Mouse (Mus musculus): ENCODE measurements at regions not wholly inside any gene's neighbourhood (a gene's known extent, or its start where the extent isn't known, plus 50 kb on each side); places are given as distances from the start of the nearest gene placed in this dataset.

DNA sequence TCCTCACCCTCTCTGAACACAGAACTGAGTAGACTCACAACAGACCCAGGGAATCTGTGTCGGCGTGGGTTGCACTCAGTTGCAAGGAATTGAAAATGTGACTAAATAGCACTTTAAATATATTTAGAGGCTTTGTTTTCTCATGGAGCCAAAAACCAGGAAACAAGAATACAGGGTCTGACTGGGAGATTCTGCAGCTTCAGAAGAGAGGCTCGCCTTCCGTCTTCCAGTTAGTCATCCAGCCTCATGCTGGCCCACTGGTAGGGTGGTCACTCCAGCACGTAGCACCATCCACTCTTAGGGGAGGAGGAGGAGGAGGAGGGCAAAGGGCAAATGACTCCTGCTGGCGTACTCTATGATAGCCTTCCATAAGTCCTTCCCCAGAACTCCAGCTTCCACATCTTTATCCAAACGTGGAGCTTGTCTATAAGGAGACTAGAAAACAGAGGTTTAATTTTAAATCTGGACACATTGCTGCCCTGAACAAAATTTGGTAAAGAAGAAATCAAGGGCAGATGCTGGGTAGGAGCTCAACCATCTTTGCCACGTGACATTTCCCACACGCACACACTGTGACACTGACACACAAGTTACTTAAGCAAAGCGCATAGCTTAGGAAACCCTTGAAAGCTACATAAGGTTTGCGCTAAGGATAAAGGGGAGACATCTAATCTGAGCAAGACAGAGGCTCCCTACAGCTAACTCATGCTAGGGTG lies 60.8 kb downstream of the Mis18a start:
- Histone ChIP-seq H3K27me3 (ENCODE audit: insufficient read depth, low read length) (peaks cover 12% of the 10 kb centered on the region; the same call in 1 of the 2 replicates), H3K4me1 (replicated peaks; ENCODE audit: low read depth, low read length) (no peaks in the 10 kb centered on the region), H3K9me3 (ENCODE audit: low read length) (no peaks in the 10 kb centered on the region; the same call in 1 of the 2 replicates), H3K4me3 (replicated peaks; ENCODE audit: low read length) (no peak overlapping the region), H3K36me3 (ENCODE audit: insufficient read depth, low read length) (no peaks in the 10 kb centered on the region)
- TF ChIP-seq NANOG (IDR thresholded peaks at IDR 0.05; ENCODE audit: borderline replicate concordance, low read length) (no peak), CTCF (conservative IDR thresholded peaks at IDR 0.05; ENCODE audit: low read length) (no peak), POU5F1 (IDR thresholded peaks at IDR 0.05; ENCODE audit: borderline replicate concordance, low read length) (no peak)

DNA sequence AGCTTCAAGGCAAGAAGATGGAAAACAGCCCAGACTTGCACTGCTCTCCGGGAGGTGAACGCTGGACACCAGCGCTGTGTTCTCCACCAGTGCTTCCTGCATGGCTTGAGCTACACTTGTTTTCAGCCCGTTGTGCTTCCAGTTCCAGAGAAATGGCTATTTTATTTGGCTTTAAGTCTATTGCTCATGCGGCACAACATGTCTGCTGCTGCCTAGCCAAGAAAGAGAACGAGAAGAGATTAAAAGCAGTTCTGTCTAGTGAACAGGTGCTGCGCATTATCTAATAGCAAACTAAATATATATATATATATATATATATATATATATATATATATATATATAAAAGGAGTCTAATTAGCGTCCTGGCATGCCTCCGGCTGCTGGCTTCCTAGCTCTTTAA lies 63.1 kb downstream of the Mis18a start:
- TF ChIP-seq NANOG (IDR thresholded peaks at IDR 0.05; ENCODE audit: borderline replicate concordance, low read length) (no peak), CTCF (conservative IDR thresholded peaks at IDR 0.05; ENCODE audit: low read length) (no peak), POU5F1 (IDR thresholded peaks at IDR 0.05; ENCODE audit: borderline replicate concordance, low read length) (no peak)
- Histone ChIP-seq H3K4me1 (replicated peaks; ENCODE audit: low read depth, low read length) (no peaks in the 10 kb centered on the region), H3K27me3 (ENCODE audit: insufficient read depth, low read length) (peaks cover 10% of the 10 kb centered on the region; the same call in 1 of the 2 replicates), H3K36me3 (ENCODE audit: insufficient read depth, low read length) (no peaks in the 10 kb centered on the region), H3K4me3 (replicated peaks; ENCODE audit: low read length) (no peak overlapping the region), H3K9me3 (ENCODE audit: low read length) (no peaks in the 10 kb centered on the region; the same call in 1 of the 2 replicates)

DNA sequence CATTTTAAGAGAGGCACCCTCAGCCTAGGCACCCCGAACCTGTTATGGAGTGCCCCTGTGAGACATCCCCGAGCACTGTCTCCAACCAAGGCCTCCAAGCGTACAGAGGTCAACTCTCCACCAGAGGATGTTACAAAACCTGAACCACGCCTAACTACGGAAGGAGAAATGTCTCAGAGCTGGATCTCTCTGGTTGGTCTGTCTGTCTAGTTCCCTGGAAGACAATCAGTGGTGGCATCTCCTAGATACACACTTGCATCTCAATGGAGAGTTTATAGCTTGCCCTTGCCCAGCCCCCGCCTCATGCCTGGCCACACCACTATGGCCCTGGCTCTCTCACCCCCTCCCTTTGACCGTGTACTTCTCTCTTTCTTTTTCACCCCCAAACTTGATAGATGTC lies 69.2 kb downstream of the Mis18a start:
- Histone ChIP-seq H3K4me3 (replicated peaks; ENCODE audit: low read length) (no peak overlapping the region), H3K4me1 (replicated peaks; ENCODE audit: low read depth, low read length) (peaks cover 8% of the 10 kb centered on the region; the same call in 1 of the 2 replicates), H3K27me3 (ENCODE audit: insufficient read depth, low read length) (0 out of 2 replicates have a peak, but pooled peaks cover 1% of the 10 kb centered on the region), H3K9me3 (ENCODE audit: low read length) (no peaks in the 10 kb centered on the region; the same call in 1 of the 2 replicates), H3K36me3 (ENCODE audit: insufficient read depth, low read length) (no peaks in the 10 kb centered on the region)
- no peak for TF ChIP-seq CTCF (conservative IDR thresholded peaks at IDR 0.05; ENCODE audit: low read length)
- TF ChIP-seq NANOG (IDR thresholded peaks at IDR 0.05; ENCODE audit: borderline replicate concordance, low read length), result no peak
- TF ChIP-seq POU5F1 (IDR thresholded peaks at IDR 0.05; ENCODE audit: borderline replicate concordance, low read length), result peak; percentile 89

DNA sequence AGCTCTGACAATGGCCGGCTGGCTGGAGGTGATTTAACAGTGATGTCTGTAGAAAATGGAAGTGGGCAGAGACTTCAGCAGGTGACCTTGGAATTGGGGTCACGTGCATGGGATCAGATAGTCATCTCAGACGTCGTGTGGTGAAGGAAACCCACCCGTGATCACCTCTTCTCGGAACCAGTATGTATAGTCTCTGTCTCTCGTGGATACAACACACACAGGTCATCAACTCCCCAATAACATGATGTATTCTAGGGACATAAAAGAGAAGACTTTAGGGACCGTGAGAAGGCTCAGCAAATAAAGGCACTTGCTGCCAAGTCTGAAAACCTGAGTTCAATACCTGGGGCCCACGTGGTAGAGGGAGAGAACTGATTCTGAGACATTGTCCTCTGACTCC lies 70.2 kb downstream of the Mis18a start:
- TF ChIP-seq POU5F1 (IDR thresholded peaks at IDR 0.05; ENCODE audit: borderline replicate concordance, low read length), result no peak
- TF ChIP-seq NANOG (IDR thresholded peaks at IDR 0.05; ENCODE audit: borderline replicate concordance, low read length), result no peak
- no peak for TF ChIP-seq CTCF (conservative IDR thresholded peaks at IDR 0.05; ENCODE audit: low read length)
- no peaks in the 10 kb centered on the region for H3K27me3 ChIP-seq (ENCODE audit: insufficient read depth, low read length)
- no peaks in the 10 kb centered on the region; the same call in 1 of the 2 replicates for H3K9me3 ChIP-seq (ENCODE audit: low read length)

DNA sequence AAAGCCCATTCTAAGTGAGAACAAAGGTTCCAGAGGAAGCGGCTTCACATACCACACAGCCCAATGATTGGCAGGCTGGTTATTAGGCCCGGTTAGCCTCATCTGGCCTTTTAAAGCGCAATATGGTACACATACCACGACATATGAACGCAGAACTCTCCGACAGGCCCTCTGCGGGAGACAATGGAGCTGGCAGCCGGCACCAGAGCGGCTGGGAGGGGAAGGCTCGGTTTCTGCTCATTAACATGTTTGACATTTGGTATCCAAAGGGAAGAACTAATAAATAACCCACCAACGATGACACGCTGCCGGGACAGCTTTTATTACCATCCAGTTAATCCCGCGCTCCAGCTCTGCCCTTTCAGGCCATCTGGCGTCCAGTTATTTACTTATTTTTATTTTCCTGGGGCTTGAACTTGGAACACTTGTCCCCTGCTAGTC lies 70.6 kb downstream of the Mis18a start:
- TF ChIP-seq CTCF (conservative IDR thresholded peaks at IDR 0.05; ENCODE audit: low read length), result no peak
- TF ChIP-seq NANOG (IDR thresholded peaks at IDR 0.05; ENCODE audit: borderline replicate concordance, low read length), result no peak
- no peak for TF ChIP-seq POU5F1 (IDR thresholded peaks at IDR 0.05; ENCODE audit: borderline replicate concordance, low read length)
- H3K27me3 ChIP-seq (ENCODE audit: insufficient read depth, low read length), result no peaks in the 10 kb centered on the region
- H3K4me3 ChIP-seq (replicated peaks; ENCODE audit: low read length), result no peak overlapping the region
- H3K36me3 ChIP-seq (ENCODE audit: insufficient read depth, low read length), result no peaks in the 10 kb centered on the region
- H3K9me3 ChIP-seq (ENCODE audit: low read length), result no peaks in the 10 kb centered on the region
- peaks cover 8% of the 10 kb centered on the region; the same call in 1 of the 2 replicates for H3K4me1 ChIP-seq (replicated peaks; ENCODE audit: low read depth, low read length)

More for the DNA sequence above, 70.2 kb downstream of the Mis18a start:
- Histone ChIP-seq H3K4me3 (replicated peaks; ENCODE audit: low read length) (no peak overlapping the region), H3K4me1 (replicated peaks; ENCODE audit: low read depth, low read length) (peaks cover 8% of the 10 kb centered on the region; the same call in 1 of the 2 replicates), H3K36me3 (ENCODE audit: insufficient read depth, low read length) (no peaks in the 10 kb centered on the region)

DNA sequence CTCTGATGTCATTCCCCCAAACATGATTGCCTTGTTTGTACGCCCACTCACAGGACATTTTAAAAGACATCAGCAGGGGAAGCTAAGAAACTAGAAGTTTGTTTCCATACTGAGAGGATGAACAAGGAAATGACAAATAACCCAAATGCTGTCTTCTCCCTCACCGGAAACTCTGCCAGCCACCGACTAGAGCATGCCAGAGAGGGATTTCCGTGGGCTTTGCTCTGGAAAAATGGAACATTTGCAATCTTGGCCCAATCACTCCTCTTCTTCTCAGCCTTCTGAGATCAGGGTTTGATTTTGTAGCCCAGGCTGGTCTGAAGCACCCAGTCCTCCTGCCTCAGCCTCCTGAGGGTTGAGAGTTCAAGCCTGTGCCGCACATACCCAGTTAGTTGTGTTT lies 72.4 kb downstream of the Mis18a start:
- peaks cover 8% of the 10 kb centered on the region; the same call in 1 of the 2 replicates for H3K4me1 ChIP-seq (replicated peaks; ENCODE audit: low read depth, low read length)
- H3K9me3 ChIP-seq (ENCODE audit: low read length), result no peaks in the 10 kb centered on the region
- H3K27me3 ChIP-seq (ENCODE audit: insufficient read depth, low read length), result no peaks in the 10 kb centered on the region
- TF ChIP-seq NANOG (IDR thresholded peaks at IDR 0.05; ENCODE audit: borderline replicate concordance, low read length) (no peak), CTCF (conservative IDR thresholded peaks at IDR 0.05; ENCODE audit: low read length) (no peak), POU5F1 (IDR thresholded peaks at IDR 0.05; ENCODE audit: borderline replicate concordance, low read length) (no peak)
- H3K4me3 ChIP-seq (replicated peaks; ENCODE audit: low read length), result no peak overlapping the region
- no peaks in the 10 kb centered on the region for H3K36me3 ChIP-seq (ENCODE audit: insufficient read depth, low read length)

DNA sequence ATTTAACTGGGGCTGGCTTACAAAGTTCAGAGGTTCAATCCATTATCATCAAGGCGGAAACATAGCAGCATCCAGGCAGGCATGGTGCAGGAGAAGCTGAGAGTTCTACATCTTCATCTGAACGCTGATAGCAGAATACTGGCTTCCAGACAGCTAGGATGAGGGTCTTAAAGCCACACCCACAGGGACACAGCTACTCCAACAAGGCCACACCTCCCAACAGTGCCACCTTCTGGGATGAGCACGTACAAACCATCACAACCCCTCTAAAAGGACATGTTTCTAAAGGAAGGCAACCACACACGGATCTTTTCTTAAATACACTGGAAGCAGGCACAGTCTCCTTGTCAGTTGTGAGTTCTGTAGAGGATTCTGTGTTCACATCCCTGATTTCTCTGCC lies 74.4 kb downstream of the Mis18a start:
- H3K27me3 ChIP-seq (ENCODE audit: insufficient read depth, low read length), result no peaks in the 10 kb centered on the region
- TF ChIP-seq NANOG (IDR thresholded peaks at IDR 0.05; ENCODE audit: borderline replicate concordance, low read length), result no peak
- H3K36me3 ChIP-seq (ENCODE audit: insufficient read depth, low read length), result no peaks in the 10 kb centered on the region
- no peak overlapping the region for H3K4me3 ChIP-seq (replicated peaks; ENCODE audit: low read length)
- peaks cover 2% of the 10 kb centered on the region; the same call in 1 of the 2 replicates for H3K4me1 ChIP-seq (replicated peaks; ENCODE audit: low read depth, low read length)
- no peaks in the 10 kb centered on the region for H3K9me3 ChIP-seq (ENCODE audit: low read length)

DNA sequence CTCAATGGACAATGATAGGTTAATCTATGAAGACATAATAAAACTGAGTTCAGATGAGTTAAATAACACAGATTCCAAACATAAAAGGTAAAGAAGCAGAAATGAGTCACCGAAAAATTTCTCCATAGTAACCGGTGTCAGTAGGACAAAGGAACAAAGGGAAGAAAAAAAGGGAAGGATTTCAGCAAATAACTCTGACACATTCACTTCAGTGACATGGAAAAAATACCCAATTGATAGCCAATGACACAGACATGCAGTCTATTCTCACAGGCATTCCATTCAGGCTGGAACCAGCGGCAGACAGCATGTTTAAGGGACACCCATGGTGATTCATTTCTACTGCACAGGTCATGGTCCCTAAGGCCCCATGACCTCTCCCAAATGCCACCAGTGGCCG lies 79.0 kb downstream of the Mis18a start:
- Histone ChIP-seq H3K27me3 (ENCODE audit: insufficient read depth, low read length) (no peaks in the 10 kb centered on the region), H3K9me3 (ENCODE audit: low read length) (0 out of 2 replicates have a peak, but pooled peaks cover 3% of the 10 kb centered on the region), H3K4me3 (replicated peaks; ENCODE audit: low read length) (no peak overlapping the region), H3K4me1 (replicated peaks; ENCODE audit: low read depth, low read length) (no peaks in the 10 kb centered on the region), H3K36me3 (ENCODE audit: insufficient read depth, low read length) (no peaks in the 10 kb centered on the region)
- no peak for TF ChIP-seq NANOG (IDR thresholded peaks at IDR 0.05; ENCODE audit: borderline replicate concordance, low read length)

DNA sequence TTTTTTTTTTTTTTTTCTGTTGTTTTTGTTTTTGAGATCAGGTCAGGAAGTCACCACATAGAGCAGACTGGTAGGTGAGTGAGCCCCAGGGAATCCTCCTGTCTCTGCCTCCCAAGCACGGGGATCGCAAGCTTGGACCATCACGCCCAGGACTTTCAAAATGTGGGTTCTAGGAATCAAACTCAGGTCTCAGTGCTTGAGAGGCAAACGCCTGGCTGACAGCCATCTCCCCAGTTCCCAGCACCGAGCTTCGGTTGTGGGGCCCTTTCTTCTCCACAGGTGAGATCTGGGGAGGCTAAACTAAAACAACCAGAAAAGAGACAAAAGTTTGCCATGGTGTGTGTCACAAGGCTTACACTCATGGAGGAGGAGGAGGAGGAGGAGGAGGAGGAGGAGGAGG lies 84.5 kb downstream of the Mis18a start:
- Histone ChIP-seq H3K36me3 (ENCODE audit: insufficient read depth, low read length) (no peaks in the 10 kb centered on the region), H3K27me3 (ENCODE audit: insufficient read depth, low read length) (no peaks in the 10 kb centered on the region), H3K4me1 (replicated peaks; ENCODE audit: low read depth, low read length) (no peaks in the 10 kb centered on the region), H3K4me3 (replicated peaks; ENCODE audit: low read length) (no peak overlapping the region), H3K9me3 (ENCODE audit: low read length) (0 out of 2 replicates have a peak, but pooled peaks cover 3% of the 10 kb centered on the region)
- TF ChIP-seq NANOG (IDR thresholded peaks at IDR 0.05; ENCODE audit: borderline replicate concordance, low read length), result no peak

Measured in E14TG2a.4 (cell line).